Mouse (Mus musculus) intestine, embryonic 14.5 days (tissue): ENCODE data around the gene Stk36. TPM values are rescaled to one million over a fixed set of nuclear protein-coding genes. Genes with fewer than 3 reads are reported as not detected.

Experiments used
- microRNA-seq: library from miRNA; unstranded; fragments of <30 nt; microRNA quantifications from one replicate; pipeline ENCODE4, GENCODE M21; 2016
- polyA plus RNA-seq: library from polyadenylated mRNA; unstranded; fragments of >200 nt; fragmentation: Nextera tagmentation; extraction: Ambion mirVana; gene quantifications from 2 replicates; pipeline ENCODE4 v1.2.1, GENCODE M21; 2014

The Stk36 gene
- polyA plus RNA-seq, 1 experiment from 2014 or later: 5.1 TPM

Small RNA genes within 50 kb of the gene (microRNA-seq; reads per million reads assigned to microRNA genes)
- not detected for gene Gm25035

Other genes with a start within 250 kb of the Stk36 start
- gene Catip, start 239.3 kb upstream of the Stk36 start, polyA plus RNA-seq: 0.60 and 0.82 TPM in 2 replicates
- 5.9 and 6.6 TPM in 2 replicates for gene Slc11a1, start 226.2 kb upstream of the Stk36 start, polyA plus RNA-seq
- gene Ctdsp1, start 209.9 kb upstream of the Stk36 start, polyA plus RNA-seq: 86.8 and 87.1 TPM in 2 replicates
- gene Vil1, start 192.1 kb upstream of the Stk36 start, polyA plus RNA-seq: 58.1 and 64.7 TPM in 2 replicates
- 76.8 and 77.8 TPM in 2 replicates for gene Cnot9, start 95.4 kb upstream of the Stk36 start, polyA plus RNA-seq
- gene Plcd4, start 58.6 kb upstream of the Stk36 start, polyA plus RNA-seq: 0.39 and 0.69 TPM in 2 replicates
- gene Usp37, start 57.2 kb upstream of the Stk36 start, polyA plus RNA-seq: 34.8 and 40.6 TPM in 2 replicates
- gene Zfp142, start 13.2 kb upstream of the Stk36 start, polyA plus RNA-seq: 6.8 and 7.4 TPM in 2 replicates
- gene Bcs1l, start 13.2 kb upstream of the Stk36 start, polyA plus RNA-seq: 20.1 and 23.4 TPM in 2 replicates
- gene Rnf25, start within 50 bp of the Stk36 start, polyA plus RNA-seq: 7.5 and 7.9 TPM in 2 replicates
- gene Ttll4, start 60.3 kb downstream of the Stk36 start, polyA plus RNA-seq: 21.8 and 26.3 TPM in 2 replicates
- gene Cyp27a1, start 112.1 kb downstream of the Stk36 start, polyA plus RNA-seq: 6.4 and 8.9 TPM in 2 replicates
- gene Prkag3, start 147.8 kb downstream of the Stk36 start, polyA plus RNA-seq: 0.09 TPM in 2 replicates
- gene Wnt6, start 170.4 kb downstream of the Stk36 start, polyA plus RNA-seq: 0.22 and 0.31 TPM in 2 replicates
- gene Wnt10a, start 190.1 kb downstream of the Stk36 start, polyA plus RNA-seq: 0.26 and 0.30 TPM in 2 replicates